Comparison of ENCODE assay signal across 7 mouse cellular contexts in the genomic region with DNA sequence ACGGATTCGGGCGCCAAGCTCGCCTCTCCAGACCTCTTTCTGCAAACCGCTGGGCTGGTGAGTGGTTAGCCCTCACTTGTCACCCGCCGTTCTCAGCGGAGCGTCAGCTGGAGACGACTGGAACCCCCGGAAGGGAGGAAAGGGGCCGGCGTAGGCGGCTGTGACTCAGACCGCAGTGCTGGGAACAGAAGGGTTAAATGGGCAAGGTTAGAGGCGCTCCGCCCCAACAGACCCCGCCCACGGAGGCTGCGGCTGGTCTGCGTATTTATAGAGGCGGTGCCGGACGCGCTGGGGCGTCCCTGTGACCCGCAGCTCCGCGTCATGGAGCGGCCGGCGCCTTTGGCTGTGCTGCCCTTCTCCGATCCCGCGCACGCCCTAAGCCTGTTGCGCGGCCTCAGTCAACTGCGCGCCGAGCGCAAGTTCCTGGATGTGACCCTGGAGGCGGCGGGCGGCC. TPM values are rescaled to one million over a fixed set of nuclear protein-coding genes. Genes with fewer than 3 reads are reported as not detected.
A peak's percentile ranks its signal among the peaks of the same experiment; 100 is the strongest.
DNase-seq lines count a peak whose midpoint lies in the region; ATAC-seq lines count a peak whose summit lies in the region.

A gene (plus strand): TSS at position 182 of the 454 bp plus-strand sequence.

- H3K9ac ChIP-seq in midbrain, embryonic 13.5 days (replicated peaks), result peak within 1 kb of the TSS; percentile 68

- DNase-seq in adrenal gland, adult 8-10 months, result peak; percentile 93
- peak; percentile 95 for DNase-seq in embryo, embryonic 9.5 days (ENCODE audit: extremely low spot score)
- no peak for DNase-seq in gonadal fat pad, adult 2 months (ENCODE audit: low read depth)
- DNase-seq in kidney, adult 11 months, result peak; percentile 94
- DNase-seq in limb, embryonic 10.5 days (ENCODE audit: low spot score), result peak; percentile 94
- peak; percentile 85 for DNase-seq in spleen, adult 12 weeks (ENCODE audit: low spot score)

- H3K4me1 ChIP-seq in limb, embryonic 10.5 days, result peaks cover 52% of the 10 kb centered on the region
- peaks cover 44% of the 10 kb centered on the region for H3K4me1 ChIP-seq in midbrain, embryonic 13.5 days (replicated peaks)

- peak within 1 kb of the TSS; percentile 93 for H3K4me3 ChIP-seq in limb, embryonic 10.5 days
- peak within 1 kb of the TSS; percentile 62 for H3K4me3 ChIP-seq in midbrain, embryonic 13.5 days (replicated peaks)

- H3K36me3 ChIP-seq in limb, embryonic 10.5 days, result peaks cover 21% of the 10 kb centered on the region
- H3K36me3 ChIP-seq in midbrain, embryonic 13.5 days, result no peaks in the 10 kb centered on the region; the same call in 1 of the 2 replicates

- under 1% methylated on average over 44 of the region's 45 CpGs for WGBS in limb, embryonic 10.5 days
- WGBS in midbrain, embryonic 13.5 days, result under 1% methylated on average over 45 of the region's 45 CpGs

- peak; percentile 83 for ATAC-seq in midbrain, embryonic 13.5 days

- peaks cover 20% of the 10 kb centered on the region for H3K27me3 ChIP-seq in limb, embryonic 10.5 days (ENCODE audit: low read depth, poor library complexity, severe bottlenecking)
- peaks cover 49% of the 10 kb centered on the region for H3K27me3 ChIP-seq in midbrain, embryonic 13.5 days

- H3K4me2 ChIP-seq in midbrain, embryonic 13.5 days (replicated peaks), result peak within 1 kb of the TSS; percentile 100

- no peaks in the 10 kb centered on the region for H3K9me3 ChIP-seq in limb, embryonic 10.5 days (replicated peaks)
- no peaks in the 10 kb centered on the region for H3K9me3 ChIP-seq in midbrain, embryonic 13.5 days

- peak within 1 kb of the TSS; percentile 89 for H3K27ac ChIP-seq in limb, embryonic 10.5 days
- H3K27ac ChIP-seq in midbrain, embryonic 13.5 days, result peak within 1 kb of the TSS; percentile 54

RNA-seq across cellular contexts. Expression of the gene that starts here (rescaled TPM):
- 10 to 100 TPM; 23.9 to 34.2 (median 31.1) TPM for total RNA-seq in adrenal gland, adult 8-10 months (2022)
- 20.5 and 29.4 TPM in 2 replicates for polyA plus RNA-seq in gonadal fat pad, adult 2 months (2012; rRNA removed)
- 9.7 and 10.6 TPM in 2 replicates for polyA plus RNA-seq in limb, embryonic 10.5 days (2016; fragmentation: Nextera tagmentation; extraction: Ambion mirVana)
- 2.0 and 3.0 TPM in 2 replicates for polyA plus RNA-seq in midbrain, embryonic 13.5 days (2015; fragmentation: Nextera tagmentation; extraction: Ambion mirVana)
